Mouse (Mus musculus): Measurements from ENCODE around the gene Zfp747.

GRCm38 (mm10) chr7:127390306-127390705 is 14.5 kb upstream of the Zfp747 start:
- TF ChIP-seq POLR2A (IDR thresholded peaks at IDR 0.05; ENCODE audit: low read depth, low read length): no peak
- TF ChIP-seq CTCF (IDR thresholded peaks at IDR 0.05; ENCODE audit: extremely low read depth, insufficient read length, insufficient replicate concordance, low read depth, low read length): no peak
